Mouse (Mus musculus) heart, embryonic 14.5 days (tissue): ENCODE measurements around the gene Pcyt1b. TPM values are rescaled to one million over a fixed set of nuclear protein-coding genes. Genes with fewer than 3 reads are reported as not detected.
A peak's percentile ranks its signal among the peaks of the same experiment; 100 is the strongest.

Source experiments
- ATAC-seq: fragments of 200-750 bp; cut with Nextera tagmentation; 2 replicates; pipeline ENCODE4 v1.8.0; 2017; ENCODE audit warnings: low read depth, moderate TSS enrichment; ENCODE audit not compliant: insufficient number of reproducible peaks, insufficient read depth, low FRiP score
- H3K27ac ChIP-seq, 2 experiments: fragments of 200-500 bp in 1 of 2; fragments of 300-500 bp in 1 of 2; sonication (generic) in 1 of 2; replicated peaks in 1 of 2; 2 replicates each; pipeline ENCODE4 v1.5.1; 2012 to 2014; ENCODE audit warnings: low read depth in 2 of 2, low read length in 2 of 2, control low read depth in 1 of 2, mild to moderate bottlenecking in 1 of 2, mixed read lengths in 1 of 2; ENCODE audit not compliant: control insufficient read depth in 1 of 2, insufficient read depth in 1 of 2
- H3K27me3 ChIP-seq: fragments of 300-500 bp; sonication (generic); 2 replicates; pipeline ENCODE4 v1.6.1; 2014; ENCODE audit warnings: mild to moderate bottlenecking, low read length, control low read depth; ENCODE audit not compliant: control insufficient read depth, insufficient read depth
- H3K36me3 ChIP-seq: fragments of 300-500 bp; sonication (generic); 2 replicates; pipeline ENCODE4 v1.6.1; 2014; ENCODE audit warnings: mild to moderate bottlenecking, control low read depth, low read length, mixed read lengths; ENCODE audit not compliant: control insufficient read depth, insufficient read depth
- H3K4me1 ChIP-seq, 2 experiments: fragments of 200-500 bp in 1 of 2; fragments of 300-500 bp in 1 of 2; sonication (generic) in 1 of 2; 2 replicates each; pipeline ENCODE4 v1.6.1; 2012 to 2014; ENCODE audit warnings: low read length in 2 of 2, control low read depth in 1 of 2, mixed read lengths in 1 of 2; ENCODE audit not compliant: control insufficient read depth in 2 of 2, insufficient read depth in 2 of 2
- H3K4me2 ChIP-seq: fragments of 300-500 bp; sonication (generic); 2 replicates; pipeline ENCODE4 v1.6.1; 2014; ENCODE audit warnings: mild to moderate bottlenecking, low read length
- H3K4me3 ChIP-seq, 2 experiments: fragments of 200-500 bp in 1 of 2; fragments of 300-500 bp in 1 of 2; sonication (generic) in 1 of 2; 2 replicates each; pipeline ENCODE4 v1.5.1; 2012 to 2014; ENCODE audit warnings: low read length in 2 of 2, mild to moderate bottlenecking in 2 of 2, control low read depth in 1 of 2, low read depth in 1 of 2, moderate library complexity in 1 of 2; ENCODE audit not compliant: control insufficient read depth in 1 of 2, insufficient read depth in 1 of 2
- H3K9ac ChIP-seq: fragments of 300-500 bp; sonication (generic); 2 replicates; pipeline ENCODE4 v1.6.1; 2014; ENCODE audit warnings: mild to moderate bottlenecking, low read length
- H3K9me3 ChIP-seq: fragments of 300-500 bp; sonication (generic); 2 replicates; pipeline ENCODE4 v1.6.1; 2016; ENCODE audit warnings: low read length, control low read depth; ENCODE audit not compliant: control insufficient read depth
- WGBS: fragments of 180-500 bp; shearing (Covaris S2); extraction: QIAGEN DNeasy Blood & Tissue Kit; methylation state at CpG from one replicate; pipeline ENCODE4 v1.1.7; 2014; 5-methylcytosine and 5-hydroxymethylcytosine counted together
- polyA plus RNA-seq: library from polyadenylated mRNA; unstranded; fragments of >200 nt; fragmentation: Nextera tagmentation; extraction: Ambion mirVana; gene quantifications from 2 replicates; pipeline ENCODE4 v1.2.1, GENCODE M21; 2014

Pcyt1b gene
- polyA plus RNA-seq, 1 experiment from 2014 or later = 1.00 TPM

GRCm38 (mm10) chrX:93690672-93691071 lies 36.0 kb downstream of the Pcyt1b start:
- no peak overlapping the region for H3K9ac ChIP-seq
- no peak for ATAC-seq
- H3K27ac ChIP-seq = no peak overlapping the region
- no peak overlapping the region for H3K4me3 ChIP-seq
- H3K27me3 ChIP-seq = no peaks in the 10 kb centered on the region
- no peaks in the 10 kb centered on the region for H3K4me1 ChIP-seq
- WGBS = 54% methylated on average over 8 of the region's 8 CpGs
- no peak overlapping the region for H3K4me2 ChIP-seq
- no peaks in the 10 kb centered on the region for H3K36me3 ChIP-seq
- H3K9me3 ChIP-seq = no peaks in the 10 kb centered on the region

- no peak overlapping the region for H3K9ac ChIP-seq
- 29% methylated on average over 1 of the region's 1 CpGs for WGBS
- no peak overlapping the region for H3K4me3 ChIP-seq
- no peak overlapping the region for H3K4me2 ChIP-seq
- no peaks in the 10 kb centered on the region for H3K36me3 ChIP-seq
- no peaks in the 10 kb centered on the region for H3K27me3 ChIP-seq
- no peaks in the 10 kb centered on the region for H3K9me3 ChIP-seq
- no peak for ATAC-seq
- no peak overlapping the region for H3K27ac ChIP-seq
- H3K4me1 ChIP-seq = 0 out of 4 replicates have a peak, but pooled peaks cover 0 to 3% of the 10 kb centered on the region in 2 experiments
Observed at GRCm38 (mm10) chrX:93697596-93697995, 42.9 kb downstream of the Pcyt1b start.

DNA sequence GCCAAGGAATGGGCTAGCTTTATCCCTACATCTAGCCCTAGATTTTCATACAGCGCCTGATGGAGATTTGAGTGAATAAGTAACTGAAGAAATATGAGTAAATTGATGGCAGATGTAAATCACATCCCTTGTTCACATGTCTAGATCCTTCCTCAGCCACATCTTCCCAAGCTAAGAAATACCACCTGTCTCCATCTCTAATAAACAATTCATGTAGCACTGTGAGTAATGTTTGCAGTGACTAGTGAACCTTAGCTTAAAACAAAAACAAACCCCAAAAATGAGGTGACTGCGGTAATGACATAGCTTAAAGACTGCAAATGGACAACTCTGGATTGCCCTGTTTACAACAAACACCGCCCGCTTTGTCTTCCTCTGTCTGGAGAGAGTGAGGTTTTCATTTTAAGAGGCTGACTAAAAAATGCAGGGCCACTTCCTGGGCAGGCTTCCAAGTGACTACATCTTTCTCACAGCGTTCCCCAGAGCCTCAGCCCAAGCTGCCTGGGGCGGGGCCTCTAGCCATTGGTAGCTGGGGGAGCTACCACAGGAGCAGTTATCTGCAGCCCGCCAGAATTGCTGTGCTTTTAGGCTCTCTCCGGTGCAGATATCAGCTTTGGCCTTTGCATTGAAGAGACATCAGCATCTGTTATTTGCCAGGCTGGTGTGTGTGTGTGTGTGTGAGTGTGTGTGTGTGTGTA lies 46.0 kb downstream of the Pcyt1b start:
- Histone ChIP-seq H3K9me3 (no peaks in the 10 kb centered on the region), H3K36me3 (no peaks in the 10 kb centered on the region), H3K4me3 (no peak overlapping the region), H3K27ac (peak overlapping the region in 1 of 2 experiments; percentile 39; a peak in 2 of 4 replicates), H3K4me2 (peak overlapping the region; percentile 41), H3K4me1 (0 out of 4 replicates have a peak, but pooled peaks cover 0 to 3% of the 10 kb centered on the region in 2 experiments), H3K27me3 (no peaks in the 10 kb centered on the region), H3K9ac (no peak overlapping the region)
- peak; percentile 39; the same call in 1 of the 2 replicates for ATAC-seq
- WGBS = 34% methylated on average over 8 of the region's 8 CpGs

DNA sequence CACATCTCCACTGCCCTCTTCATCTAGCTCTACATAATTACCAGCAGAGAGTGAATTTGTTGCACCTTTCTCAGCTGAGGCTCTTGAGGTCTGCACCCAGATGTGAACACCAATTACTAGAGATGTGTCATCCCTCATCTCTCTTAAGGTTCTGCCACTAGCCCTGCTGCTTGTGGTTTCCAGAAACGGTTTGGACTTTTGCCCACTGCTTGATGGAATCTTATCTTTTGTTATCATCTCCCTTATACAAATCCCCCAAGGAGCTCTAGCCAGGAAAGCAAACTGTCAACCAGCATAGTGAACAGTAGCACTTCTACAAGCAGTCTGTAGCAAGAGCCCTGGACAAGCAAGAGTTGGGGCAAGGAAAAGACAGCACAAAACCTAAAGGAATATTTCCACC lies 57.9 kb downstream of the Pcyt1b start:
- ATAC-seq = no peak
- 43% methylated on average over 1 of the region's 1 CpGs for WGBS
- no peaks in the 10 kb centered on the region for H3K9me3 ChIP-seq

DNA sequence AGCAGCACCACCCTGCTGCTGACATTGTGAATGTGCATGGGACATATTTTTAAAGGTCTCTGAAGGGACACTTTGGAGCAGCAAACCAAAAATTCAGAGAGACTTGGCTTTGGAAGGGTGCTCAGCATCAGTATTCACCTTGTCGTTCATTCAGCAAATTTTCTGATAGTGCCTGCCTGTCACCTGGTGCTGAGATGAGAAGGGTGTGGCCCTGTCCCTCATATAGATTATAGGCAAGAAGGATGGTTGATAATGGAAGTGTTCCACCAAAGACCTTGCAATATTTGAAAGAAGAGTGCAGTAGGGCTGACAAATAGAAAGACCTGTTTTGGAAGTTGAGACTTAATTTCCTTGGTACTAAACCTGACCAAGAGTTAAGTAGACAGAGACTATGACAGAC lies 74.9 kb downstream of the Pcyt1b start:
- Histone ChIP-seq H3K4me1 (no peaks in the 10 kb centered on the region), H3K9me3 (no peaks in the 10 kb centered on the region), H3K9ac (no peak overlapping the region), H3K27ac (no peak overlapping the region), H3K4me3 (no peak overlapping the region), H3K36me3 (no peaks in the 10 kb centered on the region), H3K4me2 (no peak overlapping the region), H3K27me3 (no peaks in the 10 kb centered on the region)
- WGBS = 82% methylated on average over 1 of the region's 1 CpGs
- ATAC-seq = no peak

More for the DNA sequence above, 57.9 kb downstream of the Pcyt1b start:
- H3K9ac ChIP-seq = no peak overlapping the region
- no peak overlapping the region for H3K27ac ChIP-seq
- no peaks in the 10 kb centered on the region for H3K27me3 ChIP-seq
- H3K36me3 ChIP-seq = no peaks in the 10 kb centered on the region
- H3K4me2 ChIP-seq = no peak overlapping the region
- H3K4me1 ChIP-seq = no peaks in the 10 kb centered on the region
- H3K4me3 ChIP-seq = no peak overlapping the region

DNA sequence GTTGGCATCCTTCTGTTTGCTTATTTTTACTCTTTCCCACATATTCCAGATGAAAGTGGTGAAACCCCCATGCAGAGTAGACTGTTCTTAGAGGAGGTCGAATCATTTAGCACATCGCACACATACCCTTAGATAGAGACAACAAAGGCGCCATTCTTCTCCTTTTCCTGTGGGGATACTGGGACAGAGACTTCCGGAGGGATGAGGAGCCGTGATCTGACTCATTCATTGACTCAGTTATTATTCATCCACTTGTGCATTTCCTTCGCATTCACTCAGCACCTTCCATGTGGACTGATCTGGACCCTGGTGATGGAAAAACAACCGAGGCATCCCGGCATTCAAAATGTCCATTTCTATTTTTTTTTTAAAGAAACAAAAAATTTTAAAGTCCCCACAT lies 76.2 kb downstream of the Pcyt1b start:
- no peaks in the 10 kb centered on the region for H3K9me3 ChIP-seq
- no peak overlapping the region for H3K27ac ChIP-seq
- H3K4me1 ChIP-seq = no peaks in the 10 kb centered on the region
- no peaks in the 10 kb centered on the region for H3K27me3 ChIP-seq
- H3K4me2 ChIP-seq = no peak overlapping the region
- H3K4me3 ChIP-seq = no peak overlapping the region
- no peaks in the 10 kb centered on the region for H3K36me3 ChIP-seq
- H3K9ac ChIP-seq = no peak overlapping the region
- 70% methylated on average over 8 of the region's 8 CpGs for WGBS
- ATAC-seq = no peak

DNA sequence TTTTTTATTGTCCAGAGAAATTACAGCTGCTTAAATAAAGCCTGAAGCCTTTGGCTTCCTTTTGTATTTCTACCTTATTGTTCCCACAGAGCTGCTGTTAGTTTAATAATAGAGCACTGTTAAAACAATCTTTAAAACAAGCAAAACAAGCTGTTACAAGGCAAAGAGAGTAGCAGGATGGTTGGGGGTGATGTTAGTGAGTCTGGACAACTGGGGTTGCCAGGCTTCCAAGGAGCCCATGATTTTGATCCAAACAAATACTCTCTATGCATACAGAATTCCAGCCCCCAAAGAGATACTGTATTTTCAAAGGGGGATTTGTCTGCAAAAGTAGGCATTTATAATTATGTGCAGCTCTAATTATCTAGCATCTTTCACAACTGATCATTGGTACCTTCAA lies 77.7 kb downstream of the Pcyt1b start:
- ATAC-seq = no peak
- Histone ChIP-seq H3K4me1 (no peaks in the 10 kb centered on the region), H3K4me2 (no peak overlapping the region), H3K9me3 (no peaks in the 10 kb centered on the region), H3K27ac (no peak overlapping the region), H3K4me3 (no peak overlapping the region), H3K36me3 (no peaks in the 10 kb centered on the region), H3K9ac (no peak overlapping the region), H3K27me3 (no peaks in the 10 kb centered on the region)
